Mouse (Mus musculus): ENCODE measurements at regions not wholly inside any gene's neighbourhood (a gene's known extent, or its start where the extent isn't known, plus 50 kb on each side); places are given as distances from the start of the nearest gene placed in this dataset.

- no peak for DNase-seq
Observed at GRCm38 (mm10) chr10:92473282-92473681, 248.9 kb downstream of the Nedd1 start.

- no peak for DNase-seq
Observed at GRCm38 (mm10) chr10:92471111-92471510, 251.1 kb downstream of the Nedd1 start.

GRCm38 (mm10) chr10:92455195-92455594 lies 267.0 kb downstream of the Nedd1 start:
- DNase-seq = no peak

GRCm38 (mm10) chr10:92453550-92453949 lies 268.7 kb downstream of the Nedd1 start:
- no peak for DNase-seq

GRCm38 (mm10) chr10:92445957-92446356 lies 276.3 kb downstream of the Nedd1 start:
- DNase-seq = no peak

GRCm38 (mm10) chr10:92438621-92439394 lies 283.4 kb downstream of the Nedd1 start:
- no peak for DNase-seq

GRCm38 (mm10) chr10:92429256-92429655 lies 293.0 kb downstream of the Nedd1 start:
- DNase-seq = no peak

- no peak for DNase-seq
Observed at GRCm38 (mm10) chr10:92428026-92428425, 294.2 kb downstream of the Nedd1 start.

GRCm38 (mm10) chr10:92426443-92426842 lies 295.8 kb downstream of the Nedd1 start:
- DNase-seq = no peak

- peak; percentile 13 for DNase-seq
Observed at GRCm38 (mm10) chr10:92412737-92413136, 309.5 kb downstream of the Nedd1 start.

- DNase-seq = peak; percentile 5
Observed at GRCm38 (mm10) chr10:92410813-92411325, 311.4 kb downstream of the Nedd1 start.

GRCm38 (mm10) chr10:92404697-92405293 lies 317.4 kb downstream of the Nedd1 start:
- DNase-seq = no peak

GRCm38 (mm10) chr10:92400587-92401090 lies 321.6 kb downstream of the Nedd1 start:
- no peak for DNase-seq

- no peak for DNase-seq
Observed at GRCm38 (mm10) chr10:92389176-92389732, 333.0 kb downstream of the Nedd1 start.

- no peak for DNase-seq
Observed at GRCm38 (mm10) chr10:92367126-92367525, 355.1 kb downstream of the Nedd1 start.

GRCm38 (mm10) chr10:92356738-92357137 lies 365.5 kb downstream of the Nedd1 start:
- DNase-seq = no peak

GRCm38 (mm10) chr10:92349043-92349442 lies 373.2 kb downstream of the Nedd1 start:
- DNase-seq = no peak

GRCm38 (mm10) chr10:92347960-92348675 lies 374.1 kb downstream of the Nedd1 start:
- DNase-seq = no peak

GRCm38 (mm10) chr10:92339671-92340070 lies 382.5 kb downstream of the Nedd1 start:
- no peak for DNase-seq

GRCm38 (mm10) chr10:92336949-92337348 lies 385.3 kb downstream of the Nedd1 start:
- DNase-seq = no peak

- no peak for DNase-seq
Observed at GRCm38 (mm10) chr10:92336138-92336537, 386.1 kb downstream of the Nedd1 start.

- DNase-seq = no peak
Observed at GRCm38 (mm10) chr10:92335141-92335540, 387.1 kb downstream of the Nedd1 start.

- no peak for DNase-seq
Observed at GRCm38 (mm10) chr10:92333869-92334268, 388.4 kb downstream of the Nedd1 start.

Data from kidney, adult 18-20 months (tissue).